Mouse (Mus musculus) spleen, adult 18-20 months (tissue): ENCODE measurements at regions not wholly inside any gene's neighbourhood (a gene's known extent, or its start where the extent isn't known, plus 50 kb on each side); places are given as distances from the start of the nearest gene placed in this dataset.
A peak's percentile ranks its signal among the peaks of the same experiment; 100 is the strongest.

Source experiments
- DNase-seq, 2 experiments: peaks; one replicate each; pipeline ENCODE4 v3.0.0; 2022; ENCODE audit warnings: mixed read lengths in 2 of 2

GRCm38 (mm10) chr5:111506821-111507220 lies 89.7 kb downstream of the Mn1 start:
- no peak for DNase-seq

- no peak for DNase-seq
These were observed 90.2 kb downstream of the Mn1 start for GRCm38 (mm10) chr5:111507332-111507731.

- peak; percentile 86 for DNase-seq
These were observed 91.9 kb downstream of the Mn1 start for GRCm38 (mm10) chr5:111509014-111509561.

GRCm38 (mm10) chr5:111509575-111510057 lies 92.5 kb downstream of the Mn1 start:
- peak in 1 of 2 experiments; percentile 30 for DNase-seq

GRCm38 (mm10) chr5:111510183-111510878 lies 93.2 kb downstream of the Mn1 start:
- no peak for DNase-seq

- no peak for DNase-seq
These were observed 93.7 kb downstream of the Mn1 start for GRCm38 (mm10) chr5:111510879-111511231.

GRCm38 (mm10) chr5:111511982-111512381 lies 94.8 kb downstream of the Mn1 start:
- DNase-seq: no peak

GRCm38 (mm10) chr5:111513976-111514375 lies 96.8 kb downstream of the Mn1 start:
- DNase-seq: no peak

GRCm38 (mm10) chr5:111519059-111519458 lies 101.9 kb downstream of the Mn1 start:
- DNase-seq: no peak

- peak in 1 of 2 experiments; percentile 19 for DNase-seq
These were observed 102.4 kb downstream of the Mn1 start for GRCm38 (mm10) chr5:111519500-111520041.

- DNase-seq: no peak
These were observed 104.7 kb downstream of the Mn1 start for GRCm38 (mm10) chr5:111521866-111522265.

- DNase-seq: no peak
These were observed 105.4 kb downstream of the Mn1 start for GRCm38 (mm10) chr5:111522586-111522985.

GRCm38 (mm10) chr5:111527741-111528140 lies 110.6 kb downstream of the Mn1 start:
- DNase-seq: no peak

- no peak for DNase-seq
These were observed 111.9 kb downstream of the Mn1 start for GRCm38 (mm10) chr5:111529096-111529495.

- no peak for DNase-seq
These were observed 113.7 kb downstream of the Mn1 start for GRCm38 (mm10) chr5:111530628-111531524.

- no peak for DNase-seq
These were observed 115.4 kb downstream of the Mn1 start for GRCm38 (mm10) chr5:111532446-111533035.

GRCm38 (mm10) chr5:111535978-111536377 lies 118.8 kb downstream of the Mn1 start:
- DNase-seq: no peak

- no peak for DNase-seq
These were observed 121.6 kb downstream of the Mn1 start for GRCm38 (mm10) chr5:111538560-111539450.

GRCm38 (mm10) chr5:111540486-111540885 lies 123.3 kb downstream of the Mn1 start:
- no peak for DNase-seq

- DNase-seq: no peak
These were observed 124.9 kb downstream of the Mn1 start for GRCm38 (mm10) chr5:111542077-111542476.

- no peak for DNase-seq
These were observed 126.7 kb downstream of the Mn1 start for GRCm38 (mm10) chr5:111543721-111544495.
